Mouse (Mus musculus) central nervous system, embryonic 11.5 days (tissue): Measurements from ENCODE around the gene Gmppa. TPM values are rescaled to one million over a fixed set of nuclear protein-coding genes. Genes with fewer than 3 reads are reported as not detected.

ENCODE experiments used
- polyA plus RNA-seq: library from polyadenylated mRNA; depleted of rRNA; stranded (reverse); fragments of >200 nt; gene quantifications from 2 replicates; pipeline ENCODE4 v1.2.3, GENCODE M21; 2012; rRNA removed

Gene Gmppa
- 50.2 and 71.7 TPM in 2 replicates for polyA plus RNA-seq

GRCm38 (mm10) chr1:75435475-75436328, at the start of gene Gmppa:
Gene Gmppa (plus strand): TSS chr1:75435930.

GRCm38 (mm10) chr1:75450314-75451005, 14.7 kb downstream of the Gmppa start, which contains the start of gene Asic4:
Gene Asic4 (plus strand): TSS chr1:75450436.

GRCm38 (mm10) chr1:75478916-75479634, 43.3 kb downstream of the Gmppa start, which contains the start of the genes Chpf and Tmem198:
Gene Chpf (minus strand): TSS chr1:75479307.
Gene Tmem198 (plus strand): TSS chr1:75479532.

Other genes with a start within 250 kb of the Gmppa start
- gene Ankzf1, start 243.8 kb upstream of the Gmppa start, polyA plus RNA-seq: 24.4 and 26.5 TPM in 2 replicates
- gene Atg9a, start 243.7 kb upstream of the Gmppa start, polyA plus RNA-seq: 18.6 and 27.4 TPM in 2 replicates
- gene Glb1l, start 225.1 kb upstream of the Gmppa start, polyA plus RNA-seq: 16.4 and 29.6 TPM in 2 replicates
- 197 and 230 TPM in 2 replicates for gene Stk16, start 225.1 kb upstream of the Gmppa start, polyA plus RNA-seq
- gene Tuba4a, start 216.1 kb upstream of the Gmppa start, polyA plus RNA-seq: 12.2 and 15.6 TPM in 2 replicates
- not detected in 2 replicates for gene A630095N17Rik, start 203.8 kb upstream of the Gmppa start, polyA plus RNA-seq
- 32.0 and 36.4 TPM in 2 replicates for gene Dnajb2, start 199.5 kb upstream of the Gmppa start, polyA plus RNA-seq
- gene Ptprn, start 171.4 kb upstream of the Gmppa start, polyA plus RNA-seq: 11.9 and 13.4 TPM in 2 replicates
- 9.7 and 17.3 TPM in 2 replicates for gene Resp18, start 157.5 kb upstream of the Gmppa start, polyA plus RNA-seq
- 102 and 138 TPM in 2 replicates for gene Dnpep, start 117.9 kb upstream of the Gmppa start, polyA plus RNA-seq
- gene Des, start 75.6 kb upstream of the Gmppa start, polyA plus RNA-seq: 5.1 and 15.4 TPM in 2 replicates
- 40.6 and 51.1 TPM in 2 replicates for gene Speg, start 60.6 kb upstream of the Gmppa start, polyA plus RNA-seq
- gene Asic4, start 14.5 kb downstream of the Gmppa start, polyA plus RNA-seq: 12.8 and 13.3 TPM in 2 replicates
- gene Chpf, start 43.4 kb downstream of the Gmppa start, polyA plus RNA-seq: 29.6 and 30.3 TPM in 2 replicates
- gene Tmem198, start 43.6 kb downstream of the Gmppa start, polyA plus RNA-seq: 9.1 and 16.2 TPM in 2 replicates
- 96.8 and 109 TPM in 2 replicates for gene Obsl1, start 70.5 kb downstream of the Gmppa start, polyA plus RNA-seq
- 19.5 and 20.7 TPM in 2 replicates for gene Inha, start 71.1 kb downstream of the Gmppa start, polyA plus RNA-seq
- gene Stk11ip, start 85.6 kb downstream of the Gmppa start, polyA plus RNA-seq: 32.0 and 34.6 TPM in 2 replicates
- 47.3 and 55.0 TPM in 2 replicates for gene Slc4a3, start 110.3 kb downstream of the Gmppa start, polyA plus RNA-seq